Mouse (Mus musculus) lung, postnatal 0 days (tissue): ENCODE data around the gene Gm7137. TPM values are rescaled to one million over a fixed set of nuclear protein-coding genes. Genes with fewer than 3 reads are reported as not detected.
"Not testable (repeated sequence)": the region's sequence is repeated elsewhere in the genome, so short reads cannot be mapped to it uniquely, and the experiment has no call there.

Experiments used
- ATAC-seq: fragments of 200-750 bp; cut with Nextera tagmentation; 2 replicates; pipeline ENCODE4 v1.8.0; 2017; ENCODE audit warnings: moderate library complexity
- DNase-seq: peaks from one replicate; pipeline ENCODE4 v3.0.0-alpha.2; 2016; ENCODE audit warnings: low spot score
- H3K27ac ChIP-seq: fragments of 300-500 bp; sonication (generic); 2 replicates; pipeline ENCODE4 v1.5.1; 2014; ENCODE audit warnings: antibody characterized with exemption, mild to moderate bottlenecking, low read length, mixed read lengths
- H3K27me3 ChIP-seq: fragments of 300-500 bp; sonication (generic); replicated peaks from 2 replicates; pipeline ENCODE4 v1.6.1; 2014; ENCODE audit warnings: low read length, mixed read lengths; ENCODE audit not compliant: insufficient read depth
- H3K36me3 ChIP-seq: fragments of 300-500 bp; sonication (generic); 2 replicates; pipeline ENCODE4 v1.6.1; 2014; ENCODE audit warnings: low read length, mixed read lengths; ENCODE audit not compliant: insufficient read depth
- H3K4me1 ChIP-seq: fragments of 300-500 bp; sonication (generic); 2 replicates; pipeline ENCODE4 v1.6.1; 2014; ENCODE audit warnings: antibody characterized with exemption, low read depth, low read length, mixed read lengths; ENCODE audit not compliant: insufficient read depth
- H3K4me2 ChIP-seq: fragments of 300-500 bp; sonication (generic); replicated peaks from 2 replicates; pipeline ENCODE4 v1.6.1; 2014; ENCODE audit warnings: low read depth, mild to moderate bottlenecking, low read length, moderate library complexity, mixed read lengths
- H3K4me3 ChIP-seq: fragments of 300-500 bp; sonication (generic); 2 replicates; pipeline ENCODE4 v1.5.1; 2014; ENCODE audit warnings: low read depth, low read length
- H3K9ac ChIP-seq: fragments of 300-500 bp; sonication (generic); replicated peaks from 2 replicates; pipeline ENCODE4 v1.6.1; 2014; ENCODE audit warnings: low read depth, mild to moderate bottlenecking
- H3K9me3 ChIP-seq: fragments of 300-500 bp; sonication (generic); 2 replicates; pipeline ENCODE4 v1.6.1; 2016; ENCODE audit warnings: low read length, mixed read lengths
- CTCF ChIP-seq: IDR thresholded peaks from 2 replicates; pipeline ENCODE4 v1.5.1; 2016; ENCODE audit warnings: antibody characterized with exemption, mild to moderate bottlenecking
- EP300 ChIP-seq: IDR thresholded peaks from 2 replicates; pipeline ENCODE4 v1.6.1; 2016; ENCODE audit warnings: antibody characterized with exemption, mild to moderate bottlenecking, control low read depth
- WGBS: fragments of 180-500 bp; shearing (Covaris S2); extraction: QIAGEN DNeasy Blood & Tissue Kit; methylation state at CpG from one replicate; pipeline ENCODE4 v1.1.7; 2014; 5-methylcytosine and 5-hydroxymethylcytosine counted together
- polyA plus RNA-seq: library from polyadenylated mRNA; unstranded; fragments of >200 nt; fragmentation: Nextera tagmentation; extraction: Ambion mirVana; gene quantifications from 2 replicates; pipeline ENCODE4 v1.2.1, GENCODE M21; 2015

The Gm7137 gene
- polyA plus RNA-seq, result not detected in 2 replicates

- H3K4me3 ChIP-seq, H3K27ac ChIP-seq, ATAC-seq, H3K4me2 ChIP-seq, H3K4me1 ChIP-seq, H3K27me3 ChIP-seq, H3K9ac ChIP-seq, DNase-seq, H3K9me3 ChIP-seq, H3K36me3 ChIP-seq: not testable (repeated sequence)
- WGBS, result 80% methylated on average over 1 of the region's 1 CpGs
These were observed at the start of gene Gm7137 for GRCm38 (mm10) chr10:77787876-77788275. TSS of gene Gm7137 (minus strand) at chr10:77788200.

- DNase-seq (no peak), ATAC-seq (no peak)
- no peak within 1 kb of the TSS for H3K9ac ChIP-seq
- H3K9me3 ChIP-seq, result no peaks in the 10 kb centered on the region
- no peaks in the 10 kb centered on the region for H3K4me1 ChIP-seq
- no peaks in the 10 kb centered on the region for H3K27me3 ChIP-seq
- TF ChIP-seq EP300 (no peak), CTCF (no peak)
- no peak within 1 kb of the TSS for H3K27ac ChIP-seq
- no peak within 1 kb of the TSS for H3K4me2 ChIP-seq
- no peak within 1 kb of the TSS for H3K4me3 ChIP-seq
- 65% methylated on average over 8 of the region's 9 CpGs for WGBS
- no peaks in the 10 kb centered on the region for H3K36me3 ChIP-seq
These were observed 47.6 kb upstream of the Gm7137 start, which contains the start of gene Krtap10-10 for GRCm38 (mm10) chr10:77835647-77836046. TSS of gene Krtap10-10 (plus strand) at chr10:77835947.

DNA sequence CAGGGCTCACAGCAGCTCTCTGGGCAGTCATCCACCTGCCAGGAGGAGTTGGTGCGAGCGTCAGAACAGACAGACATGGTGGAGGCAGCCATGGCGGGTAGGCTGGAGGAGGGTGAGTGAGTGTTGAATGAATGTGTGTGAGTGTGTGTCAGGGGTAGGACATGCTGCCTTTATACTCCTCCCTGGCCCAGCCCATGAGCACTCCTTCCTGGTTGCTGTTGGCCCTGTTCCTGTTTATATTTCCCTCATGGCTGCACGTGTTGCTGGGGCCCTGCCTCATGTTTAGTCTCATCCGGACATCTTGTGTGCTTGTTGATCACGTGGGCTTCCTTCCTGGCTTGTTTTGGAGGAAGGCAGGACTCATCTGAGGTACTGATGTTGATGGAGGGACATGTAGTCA is 39.0 kb upstream of the Gm7137 start, which contains the start of gene Krtap10-4:
Gene Krtap10-4, minus strand, starts transcription at position 145 of the 400 bp plus-strand sequence.
- DNase-seq, result peak; percentile 12
- Histone ChIP-seq H3K4me3 (no peak within 1 kb of the TSS), H3K4me1 (no peaks in the 10 kb centered on the region), H3K27ac (no peak within 1 kb of the TSS), H3K9me3 (no peaks in the 10 kb centered on the region), H3K36me3 (no peaks in the 10 kb centered on the region), H3K4me2 (no peak within 1 kb of the TSS), H3K27me3 (no peaks in the 10 kb centered on the region), H3K9ac (no peak within 1 kb of the TSS)
- ATAC-seq, result peak; percentile 62
- 42% methylated on average over 6 of the region's 6 CpGs for whole genome bisulfite sequencing
- TF ChIP-seq EP300, result no peak
- TF ChIP-seq CTCF, result no peak

GRCm38 (mm10) chr10:77819203-77819602 is 31.2 kb upstream of the Gm7137 start:
- Histone ChIP-seq H3K27me3 (no peaks in the 10 kb centered on the region), H3K36me3 (no peaks in the 10 kb centered on the region), H3K9ac (no peak overlapping the region), H3K4me2 (no peak overlapping the region), H3K4me1 (no peaks in the 10 kb centered on the region), H3K9me3 (no peaks in the 10 kb centered on the region), H3K27ac (no peak overlapping the region), H3K4me3 (no peak overlapping the region)
- WGBS, result 32% methylated on average over 4 of the region's 4 CpGs
- ATAC-seq (no peak), DNase-seq (no peak)
- TF ChIP-seq CTCF (no peak), EP300 (no peak)

- WGBS, result 97% methylated on average over 4 of the region's 4 CpGs
- H3K27me3 ChIP-seq, result no peaks in the 10 kb centered on the region
- no peak for ATAC-seq
These were observed 30.5 kb upstream of the Gm7137 start for GRCm38 (mm10) chr10:77818523-77818922.

DNA sequence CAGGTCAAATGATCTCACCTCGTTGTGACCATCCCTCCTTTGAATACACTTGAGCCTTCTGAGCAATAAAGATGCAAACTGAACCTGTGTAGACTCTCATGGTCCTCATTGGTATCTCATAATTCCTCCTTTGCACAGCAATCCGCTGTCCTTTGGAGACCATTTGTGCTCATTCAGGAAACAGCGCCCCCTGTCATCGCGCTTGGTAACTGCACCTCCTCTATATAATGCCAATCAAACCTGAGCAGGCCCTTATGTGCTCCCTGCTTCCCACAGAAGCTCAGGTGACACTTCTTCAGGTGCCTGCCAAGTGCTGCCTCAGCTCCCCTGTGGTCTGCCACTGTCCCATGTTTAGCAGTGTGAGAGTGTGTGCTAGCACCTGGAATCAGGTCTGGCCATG is 27.5 kb upstream of the Gm7137 start:
- no peaks in the 10 kb centered on the region for H3K4me1 ChIP-seq
- H3K27ac ChIP-seq, result no peak overlapping the region
- TF ChIP-seq EP300 (no peak), CTCF (peak; percentile 72)
- H3K9ac ChIP-seq, result no peak overlapping the region
- H3K9me3 ChIP-seq, result no peaks in the 10 kb centered on the region
- WGBS, result 24% methylated on average over 5 of the region's 5 CpGs
- no peaks in the 10 kb centered on the region for H3K36me3 ChIP-seq
- DNase-seq (peak; percentile 5), ATAC-seq (no peak)
- H3K27me3 ChIP-seq, result no peaks in the 10 kb centered on the region
- H3K4me2 ChIP-seq, result no peak overlapping the region
- H3K4me3 ChIP-seq, result no peak overlapping the region

More at GRCm38 (mm10) chr10:77818523-77818922, 30.5 kb upstream of the Gm7137 start:
- Histone ChIP-seq H3K27ac (no peak overlapping the region), H3K4me1 (no peaks in the 10 kb centered on the region), H3K4me2 (no peak overlapping the region), H3K4me3 (no peak overlapping the region), H3K9me3 (no peaks in the 10 kb centered on the region), H3K9ac (no peak overlapping the region), H3K36me3 (no peaks in the 10 kb centered on the region)
- TF ChIP-seq CTCF, result no peak
- no peak for TF ChIP-seq EP300
- DNase-seq, result no peak

DNA sequence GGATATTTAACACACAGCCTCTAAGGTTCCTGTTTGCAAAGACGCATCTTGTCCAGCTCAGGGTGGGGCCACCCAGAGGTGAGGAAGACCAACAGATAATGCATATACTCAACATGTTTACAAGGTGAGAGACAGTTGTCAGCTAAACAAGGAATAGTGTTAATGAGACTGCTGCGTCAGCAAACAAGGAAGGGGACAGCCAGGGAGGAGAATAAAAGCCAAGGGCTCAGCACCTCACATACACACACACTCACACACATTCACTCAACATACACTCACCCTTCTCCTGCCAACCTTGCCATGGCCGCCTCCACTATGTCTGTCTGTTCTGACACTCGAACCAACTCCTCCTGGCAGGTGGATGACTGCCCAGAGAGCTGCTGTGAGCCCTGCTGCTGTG is 26.4 kb upstream of the Gm7137 start, which contains the start of gene Gm2696:
Gene Gm2696, plus strand, starts transcription at position 301 of the 400 bp plus-strand sequence.
- ATAC-seq, result no peak
- no peak for TF ChIP-seq EP300
- TF ChIP-seq CTCF, result no peak

More for the DNA sequence above, 26.4 kb upstream of the Gm7137 start, which contains the start of gene Gm2696:
- Histone ChIP-seq H3K4me2 (no peak within 1 kb of the TSS), H3K9ac (no peak within 1 kb of the TSS), H3K27ac (no peak within 1 kb of the TSS), H3K4me1 (no peaks in the 10 kb centered on the region), H3K27me3 (no peaks in the 10 kb centered on the region), H3K4me3 (no peak within 1 kb of the TSS), H3K36me3 (no peaks in the 10 kb centered on the region), H3K9me3 (no peaks in the 10 kb centered on the region)
- DNase-seq, result no peak
- WGBS, result 34% methylated on average over 4 of the region's 4 CpGs
